Mouse (Mus musculus): ENCODE data around the gene Osbp2.

- TF ChIP-seq USF1 (IDR thresholded peaks at IDR 0.05; ENCODE audit: low read depth) (no peak), CTCF (IDR thresholded peaks at IDR 0.05; ENCODE audit: control insufficient read depth, insufficient read depth, insufficient read length) (no peak), MYOG (IDR thresholded peaks at IDR 0.05; ENCODE audit: control insufficient read depth, extremely low read depth, insufficient read length) (no peak), MAX (IDR thresholded peaks at IDR 0.05) (no peak), CEBPB (IDR thresholded peaks at IDR 0.05; ENCODE audit: low read depth) (no peak), FOSL1 (IDR thresholded peaks at IDR 0.05; ENCODE audit: insufficient read depth, low read length, poor library complexity, severe bottlenecking) (no peak), MYOD1 (IDR thresholded peaks at IDR 0.05; ENCODE audit: control insufficient read depth, insufficient read length, low read depth) (no peak)
These were observed 640 bp upstream of the Osbp2 start for GRCm38 (mm10) chr11:3864343-3864742.

Data from C2C12 (cell line).